Mouse (Mus musculus) heart, embryonic 15.5 days (tissue): ENCODE data around the gene Cd163l1. TPM values are rescaled to one million over a fixed set of nuclear protein-coding genes. Genes with fewer than 3 reads are reported as not detected.
A peak's percentile ranks its signal among the peaks of the same experiment; 100 is the strongest.

ENCODE experiments used
- ATAC-seq: fragments of 200-750 bp; cut with Nextera tagmentation; replicated peaks from 2 replicates; pipeline ENCODE4 v1.8.0; 2017; ENCODE audit warnings: low read depth, moderate TSS enrichment; ENCODE audit not compliant: insufficient number of reproducible peaks, insufficient read depth, low FRiP score
- H3K27ac ChIP-seq: fragments of 300-500 bp; sonication (generic); 2 replicates; pipeline ENCODE4 v1.5.1; 2015; ENCODE audit warnings: mild to moderate bottlenecking, inconsistent platforms
- H3K27me3 ChIP-seq: fragments of 300-500 bp; sonication (generic); 2 replicates; pipeline ENCODE4 v1.6.1; 2015; ENCODE audit warnings: inconsistent platforms
- H3K36me3 ChIP-seq: fragments of 300-500 bp; sonication (generic); 2 replicates; pipeline ENCODE4 v1.6.1; 2015; ENCODE audit warnings: mild to moderate bottlenecking, inconsistent platforms
- H3K4me1 ChIP-seq: fragments of 300-500 bp; sonication (generic); replicated peaks from 2 replicates; pipeline ENCODE4 v1.6.1; 2015; ENCODE audit warnings: inconsistent platforms
- H3K4me2 ChIP-seq: fragments of 300-500 bp; sonication (generic); 2 replicates; pipeline ENCODE4 v1.6.1; 2015; ENCODE audit warnings: inconsistent platforms, mild to moderate bottlenecking, moderate library complexity
- H3K4me3 ChIP-seq: fragments of 300-500 bp; sonication (generic); 2 replicates; pipeline ENCODE4 v1.5.1; 2015; ENCODE audit warnings: mild to moderate bottlenecking, inconsistent platforms
- H3K9ac ChIP-seq: fragments of 300-500 bp; sonication (generic); 2 replicates; pipeline ENCODE4 v1.6.1; 2015; ENCODE audit warnings: mild to moderate bottlenecking, inconsistent platforms
- H3K9me3 ChIP-seq: fragments of 300-500 bp; sonication (generic); replicated peaks from 2 replicates; pipeline ENCODE4 v1.6.1; 2016; ENCODE audit warnings: inconsistent platforms
- WGBS: fragments of 180-500 bp; shearing (Covaris S2); methylation state at CpG from one replicate; pipeline ENCODE4 v1.1.7; 2015; ENCODE audit warnings: mixed read lengths; 5-methylcytosine and 5-hydroxymethylcytosine counted together
- polyA plus RNA-seq: library from polyadenylated mRNA; unstranded; fragments of >200 nt; fragmentation: Nextera tagmentation; extraction: Ambion mirVana; gene quantifications from 2 replicates; pipeline ENCODE4 v1.2.1, GENCODE M21; 2015

Gene Cd163l1
- polyA plus RNA-seq, 1 experiment from 2014 or later, result 0.87 TPM

- no peak overlapping the region for H3K9ac ChIP-seq
- no peaks in the 10 kb centered on the region for H3K36me3 ChIP-seq
- WGBS, result 74% methylated on average over 1 of the region's 1 CpGs
- no peak overlapping the region for H3K4me3 ChIP-seq
- H3K27ac ChIP-seq, result no peak overlapping the region
- no peaks in the 10 kb centered on the region for H3K9me3 ChIP-seq
- H3K4me1 ChIP-seq, result no peaks in the 10 kb centered on the region
- no peak for ATAC-seq
- no peak overlapping the region for H3K4me2 ChIP-seq
- 0 out of 2 replicates have a peak, but pooled peaks cover 4% of the 10 kb centered on the region for H3K27me3 ChIP-seq
Observed at GRCm38 (mm10) chr7:140190435-140190834, 27.6 kb upstream of the Cd163l1 start.

- Histone ChIP-seq H3K27me3 (no peaks in the 10 kb centered on the region), H3K9ac (no peak overlapping the region), H3K4me3 (no peak overlapping the region), H3K4me1 (no peaks in the 10 kb centered on the region), H3K4me2 (no peak overlapping the region), H3K9me3 (no peaks in the 10 kb centered on the region), H3K27ac (no peak overlapping the region), H3K36me3 (no peaks in the 10 kb centered on the region)
- WGBS, result 53% methylated on average over 2 of the region's 2 CpGs
- no peak for ATAC-seq
Observed at GRCm38 (mm10) chr7:140192445-140192844, 25.6 kb upstream of the Cd163l1 start.

- no peaks in the 10 kb centered on the region for H3K9me3 ChIP-seq
- no peak overlapping the region for H3K4me2 ChIP-seq
- H3K27ac ChIP-seq, result no peak overlapping the region
- no peak overlapping the region for H3K9ac ChIP-seq
- no peaks in the 10 kb centered on the region for H3K36me3 ChIP-seq
- H3K4me1 ChIP-seq, result no peaks in the 10 kb centered on the region
- H3K4me3 ChIP-seq, result no peak overlapping the region
- 76% methylated on average over 2 of the region's 2 CpGs for WGBS
- ATAC-seq, result 0 out of 2 replicates have a peak, but pooled peaks have one; percentile 31
- H3K27me3 ChIP-seq, result no peaks in the 10 kb centered on the region
Observed at GRCm38 (mm10) chr7:140192851-140193250, 25.2 kb upstream of the Cd163l1 start.

- H3K9ac ChIP-seq, result no peak overlapping the region
- no peaks in the 10 kb centered on the region for H3K36me3 ChIP-seq
- H3K27me3 ChIP-seq, result no peaks in the 10 kb centered on the region
- no peaks in the 10 kb centered on the region for H3K4me1 ChIP-seq
- no peak for ATAC-seq
- WGBS, result 77% methylated on average over 4 of the region's 4 CpGs
- no peak overlapping the region for H3K4me2 ChIP-seq
- H3K27ac ChIP-seq, result no peak overlapping the region
- H3K9me3 ChIP-seq, result no peaks in the 10 kb centered on the region
- H3K4me3 ChIP-seq, result no peak overlapping the region
Observed at GRCm38 (mm10) chr7:140194031-140194430, 24.0 kb upstream of the Cd163l1 start.

GRCm38 (mm10) chr7:140196002-140196401, 22.1 kb upstream of the Cd163l1 start:
- Histone ChIP-seq H3K4me1 (no peaks in the 10 kb centered on the region), H3K9me3 (no peaks in the 10 kb centered on the region), H3K4me2 (no peak overlapping the region), H3K27ac (no peak overlapping the region), H3K27me3 (no peaks in the 10 kb centered on the region), H3K36me3 (no peaks in the 10 kb centered on the region), H3K9ac (no peak overlapping the region), H3K4me3 (no peak overlapping the region)
- WGBS, result 69% methylated on average over 8 of the region's 8 CpGs
- ATAC-seq, result no peak

- Histone ChIP-seq H3K9me3 (no peaks in the 10 kb centered on the region), H3K4me2 (no peak overlapping the region), H3K4me1 (no peaks in the 10 kb centered on the region), H3K27ac (no peak overlapping the region), H3K27me3 (no peaks in the 10 kb centered on the region), H3K36me3 (no peaks in the 10 kb centered on the region), H3K9ac (no peak overlapping the region), H3K4me3 (no peak overlapping the region)
- ATAC-seq, result no peak
- WGBS, result 74% methylated on average over 4 of the region's 4 CpGs
Observed at GRCm38 (mm10) chr7:140201090-140201489, 17.0 kb upstream of the Cd163l1 start.

- H3K27me3 ChIP-seq, result no peaks in the 10 kb centered on the region
- H3K4me1 ChIP-seq, result no peaks in the 10 kb centered on the region
- H3K9me3 ChIP-seq, result no peaks in the 10 kb centered on the region
- no peaks in the 10 kb centered on the region for H3K36me3 ChIP-seq
- no peak within 1 kb of the TSS for H3K4me2 ChIP-seq
- ATAC-seq, result no peak
- H3K9ac ChIP-seq, result no peak within 1 kb of the TSS
- H3K27ac ChIP-seq, result no peak within 1 kb of the TSS
- no peak within 1 kb of the TSS; the same call in 1 of the 2 replicates for H3K4me3 ChIP-seq
Observed at GRCm38 (mm10) chr7:140205864-140206263, 12.2 kb upstream of the Cd163l1 start, which contains the start of gene Olfr524. TSS of gene Olfr524 (minus strand) at chr7:140205964.

- 74% methylated on average over 3 of the region's 3 CpGs for WGBS
- H3K9ac ChIP-seq, result no peak overlapping the region
- ATAC-seq, result no peak
- H3K27ac ChIP-seq, result no peak overlapping the region
- H3K4me1 ChIP-seq, result no peaks in the 10 kb centered on the region
- no peak overlapping the region for H3K4me2 ChIP-seq
- H3K4me3 ChIP-seq, result no peak overlapping the region
- no peaks in the 10 kb centered on the region for H3K9me3 ChIP-seq
- no peaks in the 10 kb centered on the region for H3K36me3 ChIP-seq
- no peaks in the 10 kb centered on the region for H3K27me3 ChIP-seq
Observed at GRCm38 (mm10) chr7:140206904-140207303, 11.2 kb upstream of the Cd163l1 start.

- H3K4me3 ChIP-seq, result no peak overlapping the region
- H3K4me2 ChIP-seq, result no peak overlapping the region
- ATAC-seq, result no peak
- no peaks in the 10 kb centered on the region for H3K9me3 ChIP-seq
- H3K27ac ChIP-seq, result no peak overlapping the region
- no peak overlapping the region for H3K9ac ChIP-seq
- no peaks in the 10 kb centered on the region for H3K27me3 ChIP-seq
- no peaks in the 10 kb centered on the region for H3K36me3 ChIP-seq
- WGBS, result 63% methylated on average over 8 of the region's 8 CpGs
- no peaks in the 10 kb centered on the region for H3K4me1 ChIP-seq
Observed at GRCm38 (mm10) chr7:140208153-140208552, 9.9 kb upstream of the Cd163l1 start.

- Histone ChIP-seq H3K4me2 (no peak overlapping the region), H3K36me3 (no peaks in the 10 kb centered on the region), H3K9me3 (no peaks in the 10 kb centered on the region), H3K9ac (no peak overlapping the region), H3K4me1 (no peaks in the 10 kb centered on the region), H3K27me3 (no peaks in the 10 kb centered on the region), H3K27ac (no peak overlapping the region), H3K4me3 (no peak overlapping the region)
- 70% methylated on average over 3 of the region's 3 CpGs for WGBS
- no peak for ATAC-seq
Observed at GRCm38 (mm10) chr7:140208677-140209076, 9.4 kb upstream of the Cd163l1 start.

- WGBS, result 65% methylated on average over 5 of the region's 5 CpGs
Observed at GRCm38 (mm10) chr7:140213841-140214240, 4.2 kb upstream of the Cd163l1 start.

GRCm38 (mm10) chr7:140219268-140219667, 1.2 kb downstream of the Cd163l1 start:
- no peaks in the 10 kb centered on the region for H3K9me3 ChIP-seq
- no peak overlapping the region for H3K4me3 ChIP-seq
- H3K27me3 ChIP-seq, result no peaks in the 10 kb centered on the region
- no peak for ATAC-seq
- H3K36me3 ChIP-seq, result no peaks in the 10 kb centered on the region
- WGBS, result 4% methylated on average over 1 of the region's 1 CpGs
- H3K27ac ChIP-seq, result no peak overlapping the region
- H3K9ac ChIP-seq, result no peak overlapping the region
- H3K4me2 ChIP-seq, result no peak overlapping the region
- no peaks in the 10 kb centered on the region for H3K4me1 ChIP-seq

More at GRCm38 (mm10) chr7:140213841-140214240, 4.2 kb upstream of the Cd163l1 start:
- Histone ChIP-seq H3K4me3 (no peak overlapping the region), H3K36me3 (no peaks in the 10 kb centered on the region), H3K27ac (no peak overlapping the region), H3K27me3 (no peaks in the 10 kb centered on the region), H3K4me1 (no peaks in the 10 kb centered on the region), H3K4me2 (no peak overlapping the region), H3K9ac (no peak overlapping the region), H3K9me3 (no peaks in the 10 kb centered on the region)
- no peak for ATAC-seq
